Mouse (Mus musculus): ENCODE measurements around the gene Rin2.

Rin2 gene

DNA sequence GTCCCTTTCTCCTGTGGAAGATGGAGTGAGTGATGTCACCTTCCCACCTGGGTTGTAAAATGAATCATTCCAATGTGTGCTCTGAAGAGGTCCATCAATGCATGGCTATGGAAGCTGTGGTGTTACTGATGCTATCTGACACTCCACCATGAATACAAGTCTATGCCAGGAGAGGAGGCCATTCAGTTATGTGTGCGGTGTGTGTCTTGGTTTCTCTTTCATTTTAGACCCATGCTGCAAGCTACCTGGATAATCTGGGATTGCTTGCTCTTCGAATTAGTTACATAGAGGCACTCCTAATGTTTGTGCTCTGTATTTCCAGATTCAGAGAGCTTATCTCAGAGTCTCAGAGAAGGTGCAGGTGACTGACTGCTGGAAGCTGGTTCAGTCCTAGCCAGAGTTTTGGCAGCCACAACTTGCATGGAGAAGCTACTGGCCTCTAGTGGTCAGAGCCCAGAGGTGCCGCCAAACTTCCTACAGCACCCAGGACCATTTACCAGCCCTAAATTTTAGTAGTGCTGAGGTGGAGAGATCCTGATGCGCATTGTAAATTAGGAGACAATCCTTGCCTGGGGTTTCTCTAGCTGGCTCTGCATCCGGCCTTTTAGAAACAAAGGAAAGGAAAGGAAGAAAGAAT, 119.4 kb downstream of the Rin2 start:
- DNase-seq = peak; percentile 67

DNA sequence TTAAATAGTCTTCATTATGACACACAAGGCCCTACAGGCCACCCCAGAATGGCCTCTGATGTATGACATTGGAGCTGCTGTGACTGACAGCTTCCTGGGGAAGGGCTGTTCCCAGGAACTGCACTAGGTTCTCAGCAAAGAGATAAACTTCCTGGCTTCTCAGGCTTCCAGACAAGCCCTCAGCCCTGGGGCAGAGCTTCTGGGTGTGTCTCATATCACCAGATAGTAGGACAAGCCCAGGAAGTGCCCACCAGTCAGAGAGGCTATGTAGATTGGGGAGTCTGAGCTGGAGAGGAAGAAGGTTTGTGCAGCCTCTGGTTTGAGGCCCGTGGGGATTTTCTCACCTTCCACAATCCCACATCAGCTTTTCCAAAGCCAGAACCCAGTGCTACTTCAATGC, 122.8 kb downstream of the Rin2 start:
- DNase-seq = no peak

DNA sequence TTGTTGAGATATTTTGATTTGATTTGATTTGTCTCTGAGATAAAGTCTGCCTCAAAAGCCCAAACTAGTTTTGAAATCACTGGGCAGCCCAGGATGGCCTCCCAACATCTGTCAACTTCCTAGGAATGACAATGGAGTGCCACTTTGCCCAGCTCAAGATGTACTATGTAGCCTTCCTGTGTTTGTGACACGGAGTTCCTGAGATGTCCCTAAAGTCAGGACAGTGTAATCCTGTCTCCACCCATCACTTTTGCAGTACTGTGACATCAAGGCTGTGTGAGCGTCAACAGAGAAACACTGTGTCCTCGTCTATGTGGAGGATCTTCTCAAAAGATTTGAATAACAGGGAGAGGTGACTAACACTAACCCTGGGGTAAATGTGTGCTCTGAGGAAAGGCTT, 123.9 kb downstream of the Rin2 start:
- DNase-seq = no peak

GRCm38 (mm10) chr2:145801322-145802052, 126.5 kb downstream of the Rin2 start:
- DNase-seq = no peak

GRCm38 (mm10) chr2:145802626-145803025, 127.6 kb downstream of the Rin2 start:
- DNase-seq = no peak

DNA sequence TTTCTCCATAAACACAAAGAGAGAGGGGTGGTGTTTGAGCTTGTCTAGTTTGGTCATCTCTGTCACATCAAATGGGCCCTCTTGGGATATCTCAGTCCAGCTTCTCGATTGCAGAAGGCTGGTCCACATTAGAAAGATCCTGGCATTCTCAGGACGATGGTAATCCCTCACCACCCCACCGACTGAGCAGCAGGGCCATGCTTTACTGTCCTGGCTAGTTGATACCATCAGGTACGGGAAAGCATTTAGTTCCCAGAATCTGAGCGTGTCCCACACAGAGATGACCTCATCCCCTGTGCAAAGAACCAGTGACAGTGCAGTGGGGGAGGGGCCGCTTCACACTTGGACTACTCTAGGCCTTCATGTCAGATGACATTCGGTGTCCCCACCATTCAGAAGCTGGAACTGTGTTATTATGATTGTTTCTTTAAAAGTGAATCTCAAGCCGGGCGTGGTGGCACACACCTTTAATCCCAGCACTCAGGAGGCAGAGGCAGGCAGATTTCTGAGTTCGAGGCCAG, 128.9 kb downstream of the Rin2 start:
- DNase-seq = no peak

GRCm38 (mm10) chr2:145804524-145804923, 129.5 kb downstream of the Rin2 start:
- DNase-seq = no peak

GRCm38 (mm10) chr2:145807276-145807675, 132.3 kb downstream of the Rin2 start:
- DNase-seq = no peak

DNA sequence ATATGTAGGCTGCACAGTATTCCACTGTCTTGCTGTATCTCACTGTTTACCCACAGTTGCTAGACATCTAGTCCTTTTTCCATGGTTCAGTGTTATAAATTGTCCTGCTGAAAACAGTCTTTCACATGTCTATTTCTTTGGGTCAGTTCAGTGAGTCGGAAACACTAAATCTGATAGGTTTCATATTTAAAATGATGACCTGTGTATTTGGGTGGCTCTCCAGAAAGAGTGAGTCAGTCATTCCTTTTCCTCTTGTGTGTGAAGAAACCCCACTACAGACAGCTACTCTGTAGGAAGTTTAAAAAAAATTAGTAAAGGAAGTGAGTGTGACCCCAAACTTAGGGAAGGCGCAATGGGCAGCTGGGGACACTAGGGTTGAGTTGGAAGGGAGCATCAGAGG, 133.2 kb downstream of the Rin2 start:
- DNase-seq = no peak

- DNase-seq = no peak
Observed at GRCm38 (mm10) chr2:145808667-145809066, 133.7 kb downstream of the Rin2 start.

- DNase-seq = peak; percentile 50
Observed at GRCm38 (mm10) chr2:145810676-145811075, 135.7 kb downstream of the Rin2 start.

DNA sequence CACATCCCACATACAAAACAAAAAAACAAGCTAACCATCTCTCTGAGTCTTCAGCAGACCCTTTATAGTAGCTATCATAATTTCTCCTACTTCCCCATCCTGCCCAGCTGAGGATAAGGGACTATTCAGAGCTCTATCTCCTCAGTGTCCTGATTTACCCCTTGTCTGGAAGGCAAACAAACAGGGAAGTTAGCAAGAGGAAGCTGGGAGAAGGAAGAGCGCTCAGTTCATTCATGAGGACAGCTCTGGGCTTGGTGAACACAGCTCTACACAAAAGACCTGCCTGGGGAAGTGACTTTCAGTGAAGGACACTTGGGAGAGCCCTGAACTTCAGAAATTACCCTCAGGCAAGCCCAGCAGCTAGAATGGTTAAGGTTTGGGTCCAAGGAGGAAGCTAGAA, 137.8 kb downstream of the Rin2 start:
- DNase-seq = no peak

- DNase-seq = no peak
Observed at GRCm38 (mm10) chr2:145817195-145817594, 142.2 kb downstream of the Rin2 start.

- no peak for DNase-seq
Observed at GRCm38 (mm10) chr2:145822013-145822782, 147.2 kb downstream of the Rin2 start.

DNA sequence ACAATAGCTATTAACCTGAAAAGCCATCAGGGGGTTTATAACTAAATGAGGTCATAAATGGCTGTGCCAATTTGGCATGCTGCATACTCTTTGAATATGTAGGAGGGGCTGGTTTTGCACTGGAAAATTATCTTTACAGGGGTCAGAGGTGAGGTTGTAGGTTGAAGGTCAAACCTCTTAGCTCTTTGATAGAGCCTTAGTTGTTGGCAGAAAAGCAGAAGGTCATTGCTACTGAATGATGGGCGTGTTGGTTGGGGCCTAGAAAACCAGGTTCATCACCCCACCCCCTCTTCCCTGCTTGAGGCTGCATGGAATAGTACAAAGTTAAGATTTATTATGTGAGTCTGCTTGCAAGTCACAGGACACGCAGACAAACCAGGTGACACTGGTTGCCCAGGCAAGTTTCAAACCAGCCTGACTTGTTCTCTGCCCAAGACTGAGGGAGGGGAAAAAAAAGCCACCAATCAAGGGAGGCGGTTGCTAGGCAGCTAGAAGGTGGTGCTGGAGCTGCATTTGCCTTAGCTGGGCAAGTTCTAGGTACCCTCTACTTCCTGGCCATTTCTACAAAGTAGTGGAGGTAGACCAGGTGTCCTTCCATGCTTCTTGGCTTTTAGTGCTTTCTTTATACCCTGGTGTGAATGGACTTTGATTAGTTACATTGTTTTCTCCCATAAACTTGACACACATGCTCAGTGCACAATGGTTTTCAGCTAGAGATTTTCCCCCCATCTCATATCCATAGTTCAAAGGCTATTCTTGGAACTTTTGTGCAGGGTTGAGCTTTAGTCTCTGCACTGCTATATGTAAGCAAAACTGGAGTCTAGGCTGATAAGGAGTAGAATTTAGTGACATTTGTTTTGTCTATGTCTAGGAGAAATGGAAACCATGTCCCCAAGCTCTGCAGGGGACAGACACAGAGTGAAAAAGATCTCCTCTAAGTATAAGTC, 148.0 kb downstream of the Rin2 start:
- no peak for DNase-seq

DNA sequence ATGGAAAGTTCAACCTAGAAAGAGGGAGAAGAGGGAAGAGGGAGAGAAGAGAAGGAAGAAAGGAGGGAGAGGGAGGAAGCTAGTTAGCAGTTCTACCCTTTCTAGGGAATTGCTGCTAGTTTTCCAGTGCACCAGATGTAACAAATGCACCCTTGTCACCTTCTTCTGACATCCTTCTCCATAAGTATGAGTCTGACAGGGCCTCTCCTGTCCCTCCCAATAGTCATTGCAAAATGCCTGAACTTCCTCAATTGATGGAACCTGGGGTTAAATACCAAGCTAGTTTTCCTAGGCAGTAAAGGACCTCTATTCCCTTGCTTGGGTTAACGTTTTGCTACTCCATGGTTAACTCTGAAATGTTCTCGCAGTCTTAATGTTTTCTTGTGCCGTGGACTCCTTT, 149.7 kb downstream of the Rin2 start:
- no peak for DNase-seq

DNA sequence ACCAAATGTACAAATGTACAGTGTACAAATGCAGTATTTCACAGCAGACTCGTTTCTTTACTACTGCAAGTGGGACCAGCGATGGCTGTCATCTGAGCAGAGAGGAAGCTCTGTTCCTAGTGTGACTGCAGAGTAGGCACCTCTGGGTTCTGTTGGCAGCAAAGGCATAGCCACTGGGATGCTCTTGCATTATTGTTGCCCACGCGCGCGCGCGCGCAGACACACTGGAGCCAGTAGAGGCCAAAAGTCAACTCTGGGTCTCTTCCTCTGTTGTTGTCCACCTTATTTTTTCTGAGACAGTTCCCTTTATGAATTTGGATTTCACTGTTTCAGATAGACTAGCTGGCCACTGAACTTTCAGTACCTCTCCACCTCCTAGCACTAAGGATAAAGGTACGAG, 150.2 kb downstream of the Rin2 start:
- DNase-seq = no peak

DNA sequence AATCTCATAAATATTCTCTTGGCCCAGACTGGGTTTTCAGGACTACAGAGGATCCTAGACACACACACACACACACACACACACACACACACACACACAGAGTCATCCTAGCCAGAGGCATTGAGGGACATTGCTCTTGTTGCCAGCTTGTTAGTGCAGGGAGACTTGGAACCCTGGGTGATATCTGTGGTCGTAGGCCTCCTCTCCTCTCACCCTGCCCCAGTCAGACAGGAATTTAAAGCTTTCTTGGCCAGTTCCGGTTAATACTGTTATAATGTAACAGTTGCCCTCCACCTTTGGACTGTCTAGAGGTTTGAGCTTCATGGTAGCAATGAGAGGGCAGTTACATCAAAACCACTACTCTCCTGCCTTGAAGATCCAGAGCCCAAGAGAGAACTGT, 152.9 kb downstream of the Rin2 start:
- no peak for DNase-seq

- no peak for DNase-seq
Observed at GRCm38 (mm10) chr2:145828603-145829002, 153.6 kb downstream of the Rin2 start.

GRCm38 (mm10) chr2:145829231-145829630, 154.2 kb downstream of the Rin2 start:
- DNase-seq = no peak

GRCm38 (mm10) chr2:145830417-145830816, 155.4 kb downstream of the Rin2 start:
- DNase-seq = no peak

Data from retina, postnatal 1 day (tissue).